Mouse (Mus musculus) liver, embryonic 12.5 days (tissue): ENCODE data around the gene Olfr418. TPM values are rescaled to one million over a fixed set of nuclear protein-coding genes. Genes with fewer than 3 reads are reported as not detected.
"Not testable (repeated sequence)": the region's sequence is repeated elsewhere in the genome, so short reads cannot be mapped to it uniquely, and the experiment has no call there.

Experiments
- ATAC-seq: fragments of 200-750 bp; cut with Nextera tagmentation; 2 replicates; pipeline ENCODE4 v1.8.0; 2017; ENCODE audit warnings: moderate number of reproducible peaks, mild to moderate bottlenecking, moderate library complexity
- H3K27ac ChIP-seq: fragments of 300-500 bp; sonication (generic); 2 replicates; pipeline ENCODE4 v1.5.1; 2016; ENCODE audit warnings: mild to moderate bottlenecking
- H3K27me3 ChIP-seq: fragments of 300-500 bp; sonication (generic); replicated peaks from 2 replicates; pipeline ENCODE4 v1.6.1; 2016; ENCODE audit warnings: mild to moderate bottlenecking, moderate library complexity
- H3K36me3 ChIP-seq: fragments of 300-500 bp; sonication (generic); 2 replicates; pipeline ENCODE4 v1.6.1; 2016; ENCODE audit warnings: mild to moderate bottlenecking, moderate library complexity
- H3K4me1 ChIP-seq: fragments of 300-500 bp; sonication (generic); 2 replicates; pipeline ENCODE4 v1.6.1; 2016
- H3K4me2 ChIP-seq: fragments of 300-500 bp; sonication (generic); 2 replicates; pipeline ENCODE4 v1.6.1; 2016; ENCODE audit warnings: mild to moderate bottlenecking, moderate library complexity
- H3K4me3 ChIP-seq: fragments of 300-500 bp; sonication (generic); 2 replicates; pipeline ENCODE4 v1.5.1; 2016; ENCODE audit warnings: mild to moderate bottlenecking, moderate library complexity
- H3K9ac ChIP-seq: fragments of 300-500 bp; sonication (generic); 2 replicates; pipeline ENCODE4 v1.6.1; 2016; ENCODE audit warnings: mild to moderate bottlenecking, moderate library complexity
- H3K9me3 ChIP-seq: fragments of 300-500 bp; sonication (generic); replicated peaks from 2 replicates; pipeline ENCODE4 v1.6.1; 2016; ENCODE audit warnings: mild to moderate bottlenecking, moderate library complexity
- WGBS: fragments of 180-500 bp; shearing (Covaris S2); methylation state at CpG from one replicate; pipeline ENCODE4 v1.1.7; 2016; ENCODE audit not compliant: insufficient replicate concordance; 5-methylcytosine and 5-hydroxymethylcytosine counted together
- polyA plus RNA-seq: library from polyadenylated mRNA; unstranded; fragments of >200 nt; fragmentation: Nextera tagmentation; extraction: Ambion mirVana; gene quantifications from 2 replicates; pipeline ENCODE4 v1.2.1, GENCODE M21; 2016

The Olfr418 gene
- not detected in 2 replicates for polyA plus RNA-seq

- H3K9ac ChIP-seq, result no peak within 1 kb of the TSS
- H3K4me2 ChIP-seq, result no peak within 1 kb of the TSS
- no peak within 1 kb of the TSS for H3K27ac ChIP-seq
- ATAC-seq, result no peak
- no peaks in the 10 kb centered on the region for H3K4me1 ChIP-seq
- no peaks in the 10 kb centered on the region for H3K9me3 ChIP-seq
- no peaks in the 10 kb centered on the region for H3K36me3 ChIP-seq
- H3K27me3 ChIP-seq, result no peaks in the 10 kb centered on the region
- no peak within 1 kb of the TSS for H3K4me3 ChIP-seq
These were observed at the start of gene Olfr418 for GRCm38 (mm10) chr1:173265701-173266100. TSS of gene Olfr418 (plus strand) at chr1:173266001.

- Histone ChIP-seq H3K9ac (no peak overlapping the region), H3K4me1 (no peaks in the 10 kb centered on the region), H3K4me3 (no peak overlapping the region), H3K9me3 (no peaks in the 10 kb centered on the region), H3K27me3 (no peaks in the 10 kb centered on the region), H3K4me2 (no peak overlapping the region), H3K27ac (no peak overlapping the region), H3K36me3 (no peaks in the 10 kb centered on the region)
- WGBS, result 62% methylated on average over 3 of the region's 3 CpGs
- ATAC-seq, result no peak
These were observed 49.3 kb upstream of the Olfr418 start for GRCm38 (mm10) chr1:173216481-173216880.

GRCm38 (mm10) chr1:173227081-173227480 lies 38.7 kb upstream of the Olfr418 start, which contains the start of gene Fcer1a:
TSS of gene Fcer1a (minus strand) at chr1:173227214.
- H3K27me3 ChIP-seq, result no peaks in the 10 kb centered on the region
- WGBS, result 37% methylated on average over 2 of the region's 2 CpGs
- no peak within 1 kb of the TSS for H3K27ac ChIP-seq
- H3K4me1 ChIP-seq, result no peaks in the 10 kb centered on the region
- no peaks in the 10 kb centered on the region for H3K9me3 ChIP-seq
- no peak within 1 kb of the TSS for H3K9ac ChIP-seq
- no peak within 1 kb of the TSS for H3K4me3 ChIP-seq
- ATAC-seq, result no peak
- H3K4me2 ChIP-seq, result no peak within 1 kb of the TSS
- no peaks in the 10 kb centered on the region for H3K36me3 ChIP-seq

GRCm38 (mm10) chr1:173237004-173237403 lies 28.8 kb upstream of the Olfr418 start:
- H3K4me3 ChIP-seq, H3K36me3 ChIP-seq, H3K9me3 ChIP-seq, H3K4me1 ChIP-seq, H3K27ac ChIP-seq, H3K27me3 ChIP-seq, ATAC-seq, H3K9ac ChIP-seq, H3K4me2 ChIP-seq: not testable (repeated sequence)
- 61% methylated on average over 1 of the region's 1 CpGs for WGBS

GRCm38 (mm10) chr1:173249888-173250287 lies 15.9 kb upstream of the Olfr418 start:
- WGBS, result 72% methylated on average over 3 of the region's 3 CpGs
- ATAC-seq, result no peak

GRCm38 (mm10) chr1:173277677-173278076 lies 11.9 kb downstream of the Olfr418 start, which contains the start of gene Mptx2:
TSS of gene Mptx2 (minus strand) at chr1:173277777.
- H3K9ac ChIP-seq, result no peak within 1 kb of the TSS
- no peak within 1 kb of the TSS for H3K27ac ChIP-seq
- H3K9me3 ChIP-seq, result no peaks in the 10 kb centered on the region
- no peaks in the 10 kb centered on the region for H3K4me1 ChIP-seq
- no peak for ATAC-seq
- no peak within 1 kb of the TSS for H3K4me3 ChIP-seq
- no peak within 1 kb of the TSS for H3K4me2 ChIP-seq
- no peaks in the 10 kb centered on the region for H3K27me3 ChIP-seq
- 49% methylated on average over 3 of the region's 3 CpGs for WGBS
- no peaks in the 10 kb centered on the region for H3K36me3 ChIP-seq

More at GRCm38 (mm10) chr1:173249888-173250287, 15.9 kb upstream of the Olfr418 start:
- H3K36me3 ChIP-seq, result no peaks in the 10 kb centered on the region
- no peak overlapping the region for H3K4me2 ChIP-seq
- H3K9ac ChIP-seq, result no peak overlapping the region
- H3K27me3 ChIP-seq, result no peaks in the 10 kb centered on the region
- no peaks in the 10 kb centered on the region for H3K4me1 ChIP-seq
- no peak overlapping the region for H3K4me3 ChIP-seq
- H3K27ac ChIP-seq, result no peak overlapping the region
- no peaks in the 10 kb centered on the region for H3K9me3 ChIP-seq

- not testable (repeated sequence) for H3K9me3 ChIP-seq, H3K4me3 ChIP-seq, H3K27ac ChIP-seq, H3K4me2 ChIP-seq, H3K36me3 ChIP-seq, H3K4me1 ChIP-seq, ATAC-seq, H3K27me3 ChIP-seq, H3K9ac ChIP-seq
- WGBS, result 34% methylated on average over 3 of the region's 3 CpGs
These were observed 37.0 kb downstream of the Olfr418 start for GRCm38 (mm10) chr1:173302795-173303194.

GRCm38 (mm10) chr1:173313535-173314050 lies 47.8 kb downstream of the Olfr418 start:
- not testable (repeated sequence) for H3K36me3 ChIP-seq, H3K4me1 ChIP-seq, H3K4me3 ChIP-seq, H3K9ac ChIP-seq, H3K27me3 ChIP-seq, H3K9me3 ChIP-seq, H3K4me2 ChIP-seq, ATAC-seq, H3K27ac ChIP-seq
- WGBS, result 52% methylated on average over 7 of the region's 7 CpGs

- H3K27me3 ChIP-seq, result no peaks in the 10 kb centered on the region
- H3K27ac ChIP-seq, result no peak overlapping the region
- H3K9me3 ChIP-seq, result no peaks in the 10 kb centered on the region
- H3K4me2 ChIP-seq, result no peak overlapping the region
- H3K4me3 ChIP-seq, result no peak overlapping the region
- H3K36me3 ChIP-seq, result no peaks in the 10 kb centered on the region
- no peaks in the 10 kb centered on the region for H3K4me1 ChIP-seq
- H3K9ac ChIP-seq, result no peak overlapping the region
- ATAC-seq, result no peak
- WGBS, result 67% methylated on average over 3 of the region's 3 CpGs
These were observed 49.9 kb downstream of the Olfr418 start for GRCm38 (mm10) chr1:173315725-173316124.

GRCm38 (mm10) chr1:173317925-173318477 lies 52.2 kb downstream of the Olfr418 start:
- H3K36me3 ChIP-seq, result no peaks in the 10 kb centered on the region
- H3K27ac ChIP-seq, result no peak overlapping the region
- H3K4me3 ChIP-seq, result no peak overlapping the region
- ATAC-seq, result no peak
- H3K9ac ChIP-seq, result no peak overlapping the region
- H3K9me3 ChIP-seq, result no peaks in the 10 kb centered on the region
- H3K4me2 ChIP-seq, result no peak overlapping the region
- WGBS, result 53% methylated on average over 2 of the region's 2 CpGs
- H3K4me1 ChIP-seq, result no peaks in the 10 kb centered on the region
- 0 out of 2 replicates have a peak, but pooled peaks cover 13% of the 10 kb centered on the region for H3K27me3 ChIP-seq

GRCm38 (mm10) chr1:173321593-173322248 lies 55.9 kb downstream of the Olfr418 start:
- Histone ChIP-seq H3K9me3 (no peaks in the 10 kb centered on the region), H3K27ac (no peak overlapping the region), H3K27me3 (0 out of 2 replicates have a peak, but pooled peaks cover 13% of the 10 kb centered on the region), H3K4me1 (peaks cover 24% of the 10 kb centered on the region), H3K36me3 (no peaks in the 10 kb centered on the region; the same call in 1 of the 2 replicates), H3K4me3 (no peak overlapping the region), H3K4me2 (no peak overlapping the region), H3K9ac (no peak overlapping the region)
- WGBS, result 73% methylated on average over 8 of the region's 8 CpGs
- no peak for ATAC-seq

- Histone ChIP-seq H3K4me3 (no peak overlapping the region), H3K27me3 (0 out of 2 replicates have a peak, but pooled peaks cover 13% of the 10 kb centered on the region), H3K36me3 (no peaks in the 10 kb centered on the region; the same call in 1 of the 2 replicates), H3K27ac (no peak overlapping the region), H3K4me2 (no peak overlapping the region), H3K9me3 (no peaks in the 10 kb centered on the region), H3K9ac (no peak overlapping the region), H3K4me1 (peaks cover 29% of the 10 kb centered on the region)
- WGBS, result 62% methylated on average over 6 of the region's 6 CpGs
- ATAC-seq, result no peak
These were observed 56.4 kb downstream of the Olfr418 start for GRCm38 (mm10) chr1:173322249-173322627.
